Mouse (Mus musculus): ENCODE data around the gene Nkapl. TPM values are rescaled to one million over a fixed set of nuclear protein-coding genes. Genes with fewer than 3 reads are reported as not detected.
"Not testable (repeated sequence)": the region's sequence is repeated elsewhere in the genome, so short reads cannot be mapped to it uniquely, and the experiment has no call there.

The Nkapl gene
- polyA plus RNA-seq (2016; fragmentation: Nextera tagmentation; extraction: Ambion mirVana): 2.6 and 3.1 TPM in 2 replicates

DNA sequence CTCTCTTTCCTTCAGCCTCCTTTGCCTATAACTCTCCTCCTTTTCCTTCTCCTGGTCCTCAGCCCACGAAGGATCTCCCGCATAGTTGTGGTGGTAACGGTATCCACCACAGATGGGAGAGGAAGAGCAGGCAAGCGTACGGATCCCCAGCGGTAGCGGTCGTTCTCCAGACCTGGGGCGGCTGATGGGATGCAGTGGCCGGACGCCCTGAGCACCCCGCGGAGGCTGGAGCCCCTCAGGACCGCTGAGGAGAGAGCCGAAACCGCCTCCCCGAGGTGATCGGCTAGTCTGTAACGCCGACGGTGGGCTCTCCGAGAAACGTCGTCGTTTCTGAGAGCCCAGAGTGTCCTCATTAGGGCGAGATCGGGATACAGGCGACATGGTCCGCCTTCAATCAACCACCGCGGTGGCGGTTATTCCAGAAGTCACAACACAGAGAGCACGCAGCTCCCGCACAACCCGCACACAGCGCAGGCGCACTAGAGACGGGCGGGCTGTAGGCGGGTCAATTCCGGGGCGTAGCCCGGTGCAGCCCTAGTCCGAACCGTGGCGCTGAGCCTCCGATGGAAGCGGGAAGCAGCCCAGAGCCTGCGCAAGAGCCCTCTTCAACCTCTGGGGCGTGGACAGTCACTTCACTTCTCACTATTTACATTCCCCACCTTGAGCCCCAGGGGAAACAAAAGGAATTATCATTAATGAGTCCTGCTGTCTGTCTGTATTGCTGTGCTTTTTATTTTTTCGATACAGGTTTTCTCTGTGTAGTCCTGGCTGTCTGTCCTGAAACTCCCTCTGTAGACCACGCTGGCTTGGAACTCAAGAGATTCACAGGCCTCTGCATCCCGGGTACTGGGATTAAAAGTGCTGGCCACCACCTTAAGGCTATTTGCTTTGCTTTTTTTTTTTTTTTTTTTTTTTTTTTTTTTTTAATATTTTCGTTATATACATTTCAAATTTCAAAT, at the start of gene Nkapl:
TSS of gene Nkapl (minus strand) at position 449 of the 959 bp plus-strand sequence.
- Histone ChIP-seq H3K4me2 (replicated peaks) (peak within 1 kb of the TSS; percentile 80), H3K4me3 (peak within 1 kb of the TSS; percentile 58), H3K9ac (peak within 1 kb of the TSS; percentile 58), H3K27me3 (peaks cover 9% of the 10 kb centered on the region), H3K27ac (no peak within 1 kb of the TSS), H3K4me1 (no peaks in the 10 kb centered on the region; the same call in 1 of the 2 replicates), H3K36me3 (no peaks in the 10 kb centered on the region), H3K9me3 (no peaks in the 10 kb centered on the region)
- under 1% methylated on average over 54 of the region's 54 CpGs for WGBS
- ATAC-seq (ENCODE audit: insufficient number of reproducible peaks, insufficient read depth, low FRiP score, low TSS enrichment): peak; percentile 96

DNA sequence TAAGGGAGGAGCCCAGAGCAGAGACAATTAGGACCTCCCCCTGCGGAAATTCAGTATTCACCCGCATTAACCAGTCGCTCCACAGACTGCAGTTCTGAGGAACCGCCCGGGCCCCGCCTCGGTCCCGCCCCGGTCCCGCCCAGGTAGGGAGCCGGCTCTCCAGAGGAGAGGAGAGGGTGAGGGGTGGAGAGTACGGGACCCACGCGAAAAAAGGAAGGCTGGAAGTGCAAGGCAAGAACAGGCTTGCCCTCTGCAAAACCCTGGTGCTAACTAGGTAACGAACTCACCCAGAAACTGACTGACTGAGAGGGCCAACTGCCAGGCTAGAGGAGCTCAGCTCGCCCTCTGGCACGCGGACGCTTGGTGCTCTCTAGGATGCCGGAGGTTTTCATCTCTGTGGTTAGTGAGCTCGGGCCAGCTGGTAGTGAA, 37.9 kb upstream of the Nkapl start:
- no peaks in the 10 kb centered on the region for H3K9me3 ChIP-seq
- peak overlapping the region; percentile 51 for H3K4me2 ChIP-seq (replicated peaks)
- H3K36me3 ChIP-seq: no peaks in the 10 kb centered on the region
- peak overlapping the region; percentile 46; the same call in 1 of the 2 replicates for H3K9ac ChIP-seq
- H3K27me3 ChIP-seq: no peaks in the 10 kb centered on the region
- WGBS: under 1% methylated on average over 21 of the region's 21 CpGs
- H3K4me1 ChIP-seq: no peaks in the 10 kb centered on the region
- ATAC-seq (ENCODE audit: insufficient number of reproducible peaks, insufficient read depth, low FRiP score, low TSS enrichment): peak; percentile 100
- peak overlapping the region; percentile 84 for H3K27ac ChIP-seq
- H3K4me3 ChIP-seq: peak overlapping the region; percentile 56

DNA sequence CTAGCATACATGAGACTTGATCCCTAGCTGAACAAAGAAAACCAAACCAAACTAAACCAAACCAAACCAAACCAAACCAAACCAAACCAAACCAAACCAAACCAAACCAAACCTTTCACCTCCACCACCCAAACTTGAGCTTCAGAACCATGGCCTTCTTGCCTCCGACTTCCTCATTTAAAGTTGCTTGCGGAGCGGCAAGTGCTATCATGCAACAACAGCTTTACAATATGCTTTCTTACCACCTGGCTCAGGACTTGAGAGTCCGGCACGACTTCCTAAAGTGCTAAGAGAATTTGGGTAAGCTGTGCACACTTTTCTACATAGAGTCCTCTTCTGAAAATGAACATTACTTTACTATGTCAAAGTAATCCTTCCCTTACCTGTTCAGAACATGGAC, 34.0 kb upstream of the Nkapl start:
- no peak for ATAC-seq (ENCODE audit: insufficient number of reproducible peaks, insufficient read depth, low FRiP score, low TSS enrichment)
- Histone ChIP-seq H3K27me3 (no peaks in the 10 kb centered on the region), H3K4me3 (no peak overlapping the region), H3K9ac (no peak overlapping the region), H3K9me3 (no peaks in the 10 kb centered on the region), H3K36me3 (no peaks in the 10 kb centered on the region), H3K27ac (no peak overlapping the region), H3K4me1 (no peaks in the 10 kb centered on the region), H3K4me2 (replicated peaks) (no peak overlapping the region)
- WGBS: 84% methylated on average over 5 of the region's 5 CpGs

DNA sequence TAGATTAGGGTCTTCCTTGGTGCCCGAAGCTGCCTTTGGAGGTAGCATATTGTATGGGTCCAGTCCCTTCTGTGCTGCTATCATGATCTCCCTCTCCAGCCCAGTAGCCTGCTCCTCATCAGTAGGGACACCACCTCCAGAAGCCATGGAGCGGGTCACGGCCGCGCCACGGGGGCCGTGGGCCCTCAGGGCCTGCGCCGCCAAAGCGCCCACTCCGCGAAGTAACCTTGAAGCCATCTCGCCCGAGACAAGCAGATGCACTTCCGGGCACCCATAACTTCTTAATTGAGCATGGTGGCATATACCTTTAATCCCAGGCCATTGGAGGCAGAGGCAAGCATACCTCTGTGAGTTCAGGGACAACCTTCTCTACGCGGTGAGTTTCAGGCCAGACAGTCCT, 32.9 kb upstream of the Nkapl start, which contains the start of gene Gm11273:
TSS of gene Gm11273 (minus strand) at position 237 of the 400 bp plus-strand sequence.
- H3K4me2 ChIP-seq (replicated peaks); ATAC-seq (ENCODE audit: insufficient number of reproducible peaks, insufficient read depth, low FRiP score, low TSS enrichment); H3K4me3 ChIP-seq; H3K9me3 ChIP-seq; H3K27me3 ChIP-seq; H3K36me3 ChIP-seq; H3K9ac ChIP-seq; H3K27ac ChIP-seq; H3K4me1 ChIP-seq: not testable (repeated sequence)
- 92% methylated on average over 17 of the region's 17 CpGs for WGBS

- Histone ChIP-seq H3K4me3 (no peak within 1 kb of the TSS), H3K36me3 (no peaks in the 10 kb centered on the region), H3K9me3 (no peaks in the 10 kb centered on the region), H3K27me3 (no peaks in the 10 kb centered on the region), H3K4me2 (replicated peaks) (no peak within 1 kb of the TSS), H3K4me1 (no peaks in the 10 kb centered on the region), H3K9ac (no peak within 1 kb of the TSS), H3K27ac (no peak within 1 kb of the TSS)
- WGBS: 94% methylated on average over 21 of the region's 21 CpGs
- ATAC-seq (ENCODE audit: insufficient number of reproducible peaks, insufficient read depth, low FRiP score, low TSS enrichment): no peak
Observed at GRCm38 (mm10) chr13:21495080-21495479, 26.8 kb upstream of the Nkapl start, which contains the start of gene AK157302. AK157302 (plus strand) TSS chr13:21495223.

DNA sequence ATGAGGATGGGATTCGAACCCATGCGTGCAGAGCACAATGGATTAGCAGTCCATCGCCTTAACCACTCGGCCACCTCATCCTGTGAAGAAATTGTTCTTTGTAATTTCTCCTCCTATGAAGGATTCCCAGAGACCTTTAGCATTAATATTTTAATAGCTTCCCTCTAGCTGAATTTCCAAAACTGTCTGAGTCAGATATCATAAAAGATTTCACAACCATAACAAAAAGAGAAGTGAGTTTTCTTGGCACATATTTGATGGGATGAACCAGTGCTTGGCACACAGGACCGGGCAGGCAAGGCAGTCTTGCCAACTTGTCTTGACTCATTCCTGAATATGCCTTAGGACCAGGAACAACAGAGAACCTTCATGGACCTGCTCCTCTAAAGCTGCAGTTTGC, 24.5 kb upstream of the Nkapl start:
- Histone ChIP-seq H3K4me2 (replicated peaks) (no peak overlapping the region), H3K4me3 (no peak overlapping the region), H3K27ac (no peak overlapping the region), H3K4me1 (no peaks in the 10 kb centered on the region), H3K9me3 (no peaks in the 10 kb centered on the region), H3K36me3 (no peaks in the 10 kb centered on the region), H3K9ac (no peak overlapping the region), H3K27me3 (no peaks in the 10 kb centered on the region)
- ATAC-seq (ENCODE audit: insufficient number of reproducible peaks, insufficient read depth, low FRiP score, low TSS enrichment): no peak
- 91% methylated on average over 5 of the region's 5 CpGs for WGBS

DNA sequence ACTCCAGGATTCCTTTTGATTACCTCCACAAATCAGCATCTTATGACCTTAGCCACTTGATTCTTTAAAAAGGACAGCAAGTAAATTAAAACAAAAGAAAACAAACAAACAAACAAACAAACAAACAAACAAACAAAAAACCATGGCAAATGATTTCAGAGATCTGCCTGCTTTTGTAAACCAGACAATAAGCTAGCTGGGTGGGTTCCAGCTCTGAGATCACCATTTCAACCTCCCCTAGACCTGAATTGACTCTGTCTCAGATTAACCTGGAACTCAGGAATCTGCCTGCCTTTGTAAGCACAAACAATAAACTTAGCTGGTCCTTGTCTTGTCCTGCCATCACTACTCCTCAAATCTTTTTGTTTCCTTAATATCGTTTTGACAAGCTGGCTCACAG, 18.6 kb upstream of the Nkapl start:
- Histone ChIP-seq H3K9ac (no peak overlapping the region), H3K36me3 (peaks cover 8% of the 10 kb centered on the region), H3K27ac (no peak overlapping the region), H3K27me3 (no peaks in the 10 kb centered on the region), H3K4me3 (no peak overlapping the region), H3K4me1 (no peaks in the 10 kb centered on the region), H3K4me2 (replicated peaks) (no peak overlapping the region), H3K9me3 (no peaks in the 10 kb centered on the region)
- WGBS: 88% methylated on average over 1 of the region's 1 CpGs
- ATAC-seq (ENCODE audit: insufficient number of reproducible peaks, insufficient read depth, low FRiP score, low TSS enrichment): no peak

GRCm38 (mm10) chr13:21478759-21479670, 10.7 kb upstream of the Nkapl start, which contains the start of the genes Zkscan4 and Gm10065:
Zkscan4 (plus strand) TSS chr13:21478907.
Gm10065 (minus strand) TSS chr13:21479441.
- not testable (repeated sequence) for H3K36me3 ChIP-seq, H3K9me3 ChIP-seq, H3K4me1 ChIP-seq, H3K27me3 ChIP-seq
- 3% methylated on average over 31 of the region's 31 CpGs for WGBS
- Histone ChIP-seq H3K9ac (peak within 1 kb of the TSS; percentile 60), H3K4me3 (peak within 1 kb of the TSS; percentile 53), H3K27ac (peak within 1 kb of the TSS; percentile 50; the same call in 1 of the 2 replicates), H3K4me2 (replicated peaks) (peak within 1 kb of the TSS; percentile 59)
- peak; percentile 41; the same call in 1 of the 2 replicates for ATAC-seq (ENCODE audit: insufficient number of reproducible peaks, insufficient read depth, low FRiP score, low TSS enrichment)

GRCm38 (mm10) chr13:21472427-21472826, 4.1 kb upstream of the Nkapl start:
- Histone ChIP-seq H3K9me3 (no peaks in the 10 kb centered on the region), H3K4me3 (no peak overlapping the region), H3K27me3 (peaks cover 6% of the 10 kb centered on the region), H3K36me3 (no peaks in the 10 kb centered on the region), H3K4me2 (replicated peaks) (no peak overlapping the region), H3K27ac (no peak overlapping the region), H3K9ac (no peak overlapping the region), H3K4me1 (no peaks in the 10 kb centered on the region; the same call in 1 of the 2 replicates)
- no peak for ATAC-seq (ENCODE audit: insufficient number of reproducible peaks, insufficient read depth, low FRiP score, low TSS enrichment)
- 38% methylated on average over 4 of the region's 4 CpGs for WGBS

DNA sequence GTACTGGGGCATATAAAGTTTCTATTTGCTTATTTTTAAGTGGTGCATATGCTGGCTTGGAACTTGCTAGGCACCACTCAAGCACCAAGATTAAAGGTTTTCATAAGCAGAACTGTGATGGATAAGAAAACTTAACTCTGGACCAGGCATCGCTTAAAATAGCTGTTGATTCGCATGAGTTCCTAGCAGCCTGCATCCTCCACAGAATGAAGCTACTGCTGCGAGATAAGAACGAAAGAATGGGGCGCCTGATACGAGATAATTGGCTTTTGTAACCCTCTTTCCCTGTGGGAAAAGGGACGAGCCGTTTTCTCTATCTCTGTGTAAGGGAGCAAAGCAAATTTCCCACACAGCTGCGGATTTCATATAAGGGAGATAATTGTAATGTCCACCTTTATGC, 788 bp upstream of the Nkapl start:
- Histone ChIP-seq H3K4me1 (no peaks in the 10 kb centered on the region; the same call in 1 of the 2 replicates), H3K27ac (no peak overlapping the region), H3K9ac (no peak overlapping the region), H3K4me2 (replicated peaks) (peak overlapping the region; percentile 80), H3K4me3 (no peak overlapping the region), H3K36me3 (no peaks in the 10 kb centered on the region), H3K9me3 (no peaks in the 10 kb centered on the region), H3K27me3 (peaks cover 9% of the 10 kb centered on the region)
- no peak for ATAC-seq (ENCODE audit: insufficient number of reproducible peaks, insufficient read depth, low FRiP score, low TSS enrichment)
- WGBS: 23% methylated on average over 9 of the region's 9 CpGs

GRCm38 (mm10) chr13:21467336-21467735, 973 bp downstream of the Nkapl start:
- no peaks in the 10 kb centered on the region for H3K9me3 ChIP-seq
- no peaks in the 10 kb centered on the region; the same call in 1 of the 2 replicates for H3K4me1 ChIP-seq
- H3K4me3 ChIP-seq: no peak overlapping the region
- H3K27ac ChIP-seq: no peak overlapping the region
- no peaks in the 10 kb centered on the region for H3K36me3 ChIP-seq
- H3K9ac ChIP-seq: no peak overlapping the region
- H3K4me2 ChIP-seq (replicated peaks): no peak overlapping the region
- peaks cover 9% of the 10 kb centered on the region for H3K27me3 ChIP-seq
- ATAC-seq (ENCODE audit: insufficient number of reproducible peaks, insufficient read depth, low FRiP score, low TSS enrichment): no peak
- WGBS: 82% methylated on average over 10 of the region's 10 CpGs
